Mouse (Mus musculus): ENCODE measurements at regions not wholly inside any gene's neighbourhood (a gene's known extent, or its start where the extent isn't known, plus 50 kb on each side); places are given as distances from the start of the nearest gene placed in this dataset.
A peak's percentile ranks its signal among the peaks of the same experiment; 100 is the strongest.

- Histone ChIP-seq H3K9ac (replicated peaks; ENCODE audit: low read depth) (no peak overlapping the region), H3K27ac (ENCODE audit: low read length) (no peak overlapping the region), H3K36me3 (ENCODE audit: insufficient read depth, low read length) (no peaks in the 10 kb centered on the region), H3K4me3 (ENCODE audit: low read depth, low read length) (no peak overlapping the region), H3K9me3 (ENCODE audit: low read length) (no peaks in the 10 kb centered on the region; the same call in 1 of the 2 replicates), H3K4me1 (ENCODE audit: insufficient read depth, low read depth, low read length) (no peaks in the 10 kb centered on the region), H3K27me3 (replicated peaks; ENCODE audit: insufficient read depth, low read length) (no peaks in the 10 kb centered on the region), H3K4me2 (replicated peaks; ENCODE audit: low read depth, low read length) (no peak overlapping the region)
- 38% methylated on average over 1 of the region's 1 CpGs for WGBS
- DNase-seq (ENCODE audit: low spot score): peak; percentile 5
- no peak for TF ChIP-seq CTCF (IDR thresholded peaks at IDR 0.05)
- TF ChIP-seq EP300 (IDR thresholded peaks at IDR 0.05): no peak
- no peak for ATAC-seq
Measured at GRCm38 (mm10) chr16:62208191-62208590, 578.4 kb downstream of the Nsun3 start.

- no peak overlapping the region for H3K4me2 ChIP-seq (replicated peaks; ENCODE audit: low read depth, low read length)
- no peaks in the 10 kb centered on the region for H3K36me3 ChIP-seq (ENCODE audit: insufficient read depth, low read length)
- TF ChIP-seq EP300 (IDR thresholded peaks at IDR 0.05): no peak
- TF ChIP-seq CTCF (IDR thresholded peaks at IDR 0.05): no peak
- no peak for DNase-seq (ENCODE audit: low spot score)
- ATAC-seq: no peak
- no peak overlapping the region for H3K27ac ChIP-seq (ENCODE audit: low read length)
- no peaks in the 10 kb centered on the region for H3K9me3 ChIP-seq (ENCODE audit: low read length)
- H3K4me3 ChIP-seq (ENCODE audit: low read depth, low read length): no peak overlapping the region
- H3K9ac ChIP-seq (replicated peaks; ENCODE audit: low read depth): no peak overlapping the region
- no peaks in the 10 kb centered on the region for H3K4me1 ChIP-seq (ENCODE audit: insufficient read depth, low read depth, low read length)
- no peaks in the 10 kb centered on the region for H3K27me3 ChIP-seq (replicated peaks; ENCODE audit: insufficient read depth, low read length)
Measured at GRCm38 (mm10) chr16:62182988-62183387, 603.6 kb downstream of the Nsun3 start.

Measured in lung, postnatal 0 days (tissue).